ENCODE assay signal across 10 mouse cellular contexts in the genomic region with DNA sequence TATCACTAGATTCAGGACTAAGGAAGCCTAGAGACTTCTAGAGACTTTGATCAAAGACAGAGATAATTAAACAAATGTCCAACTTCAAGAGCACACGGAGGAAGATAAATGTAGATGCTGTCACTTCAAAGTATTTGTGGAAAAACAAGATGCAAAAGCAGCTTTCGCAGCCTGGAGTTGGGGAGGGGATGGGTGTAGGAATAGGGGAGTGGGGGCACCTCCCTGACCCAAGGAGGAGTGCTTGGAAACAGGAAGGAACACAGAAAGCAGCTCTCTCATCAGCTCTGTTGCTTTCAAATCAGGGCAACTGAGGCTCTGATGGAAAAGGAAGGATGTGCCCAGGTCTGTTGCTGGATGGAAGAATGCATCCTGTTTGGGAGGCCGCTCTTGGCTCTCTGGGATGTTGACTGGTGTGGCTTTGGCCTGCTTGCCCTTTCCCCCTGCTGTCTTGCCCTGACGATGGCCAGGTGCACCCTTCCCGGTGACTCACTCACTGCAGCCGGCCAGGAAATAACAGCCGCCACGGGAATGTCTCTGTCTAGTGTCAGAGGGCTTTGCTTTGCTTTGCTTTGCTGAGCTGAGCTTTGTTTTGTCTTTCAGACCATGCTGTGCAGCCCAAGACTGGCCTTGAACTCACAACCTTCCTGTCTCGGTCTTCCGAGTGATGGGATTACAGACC. TPM values are rescaled to one million over a fixed set of nuclear protein-coding genes. Genes with fewer than 3 reads are reported as not detected.
DNase-seq lines count a peak whose midpoint lies in the region; ATAC-seq and TF ChIP-seq lines count a peak whose summit lies in the region.
"Had no signal": no experiment of that assay in that cellular context is flagged by ENCODE, and none has a peak within 500 bp of the region (broad histone marks: within the 10 kb centered on the region; RNA-seq: fewer than 3 reads in every experiment).

No protein-coding gene starts in this region.

- peak; percentile 3; the same call in 1 of the 2 replicates for ATAC-seq in lung, postnatal 0 days
- ATAC-seq in embryonic facial prominence, embryonic 11.5 days (replicated peaks; ENCODE audit: insufficient number of reproducible peaks, low FRiP score, low TSS enrichment, low read depth) = no peak
- ATAC-seq in neural tube, embryonic 15.5 days (ENCODE audit: low FRiP score) = no peak
- no peak for ATAC-seq in granulocyte monocyte progenitor cell, adult 5-6 weeks (replicated peaks; ENCODE audit: poor library complexity, severe bottlenecking)

- H3K4me1 ChIP-seq in heart, adult 2 months (ENCODE audit: control insufficient read depth, insufficient read depth, low read length) = peaks cover 9% of the 10 kb centered on the region
- H3K4me1 ChIP-seq in lung, postnatal 0 days (ENCODE audit: insufficient read depth, low read depth, low read length) = peaks cover 17% of the 10 kb centered on the region
- H3K4me1 ChIP-seq in embryonic facial prominence, embryonic 11.5 days (ENCODE audit: control insufficient read depth, insufficient read depth, low read length) = no peaks in the 10 kb centered on the region
- H3K4me1 ChIP-seq in neural tube, embryonic 15.5 days = peaks cover 14% of the 10 kb centered on the region

- H3K79me2 ChIP-seq in heart, adult 2 months (replicated peaks; ENCODE audit: control insufficient read depth, insufficient read depth, low read length) = no peaks in the 10 kb centered on the region

- peak in 1 of 2 experiments; percentile 26 for DNase-seq in heart, adult 2 months
- DNase-seq in heart, postnatal 14 days = no peak
- DNase-seq in lung, postnatal 0 days (ENCODE audit: low spot score) = peak; percentile 16
- no peak for DNase-seq in lung, adult 18-20 months
- DNase-seq in embryonic facial prominence, embryonic 11.5 days (ENCODE audit: low spot score) = peak; percentile 40
- no peak for DNase-seq in thymus, postnatal 25 days
- DNase-seq: right cerebral cortex, adult 18-20 months had no signal

- TF ChIP-seq POLR2A in heart, adult 2 months (IDR thresholded peaks at IDR 0.05; ENCODE audit: insufficient read depth, low read depth, low read length) = no peak

- peak overlapping the region; percentile 12; the same call in 1 of the 2 replicates for H3K27ac ChIP-seq in heart, adult 2 months
- peak overlapping the region; percentile 76 for H3K27ac ChIP-seq in lung, postnatal 0 days (ENCODE audit: low read length)
- no peak overlapping the region for H3K27ac ChIP-seq in embryonic facial prominence, embryonic 11.5 days (replicated peaks; ENCODE audit: low read depth, low read length)
- H3K27ac ChIP-seq in neural tube, embryonic 15.5 days (replicated peaks) = peak overlapping the region; percentile 7; the same call in 1 of the 2 replicates

- no peaks in the 10 kb centered on the region for H3K27me3 ChIP-seq in heart, adult 2 months (ENCODE audit: control insufficient read depth, insufficient read depth, low read length)
- no peaks in the 10 kb centered on the region for H3K27me3 ChIP-seq in lung, postnatal 0 days (replicated peaks; ENCODE audit: insufficient read depth, low read length)
- H3K27me3 ChIP-seq in embryonic facial prominence, embryonic 11.5 days (ENCODE audit: control insufficient read depth, insufficient read depth, low read length) = no peaks in the 10 kb centered on the region
- H3K27me3 ChIP-seq in neural tube, embryonic 15.5 days (replicated peaks) = no peaks in the 10 kb centered on the region

- no peak overlapping the region for H3K9ac ChIP-seq in heart, adult 2 months (ENCODE audit: low read depth, low read length)
- H3K9ac ChIP-seq in lung, postnatal 0 days (replicated peaks; ENCODE audit: low read depth) = no peak overlapping the region
- no peak overlapping the region for H3K9ac ChIP-seq in embryonic facial prominence, embryonic 11.5 days (replicated peaks; ENCODE audit: low read length)
- H3K9ac ChIP-seq in neural tube, embryonic 15.5 days (replicated peaks) = no peak overlapping the region

- H3K9me3 ChIP-seq in lung, postnatal 0 days (ENCODE audit: low read length) = no peaks in the 10 kb centered on the region
- H3K9me3 ChIP-seq in embryonic facial prominence, embryonic 11.5 days (replicated peaks; ENCODE audit: control insufficient read depth, low read length) = no peaks in the 10 kb centered on the region
- no peaks in the 10 kb centered on the region for H3K9me3 ChIP-seq in neural tube, embryonic 15.5 days (replicated peaks)

- no peaks in the 10 kb centered on the region for H3K36me3 ChIP-seq in heart, adult 2 months (ENCODE audit: control insufficient read depth, insufficient read depth, low read length)
- no peaks in the 10 kb centered on the region for H3K36me3 ChIP-seq in lung, postnatal 0 days (ENCODE audit: insufficient read depth, low read length)
- no peaks in the 10 kb centered on the region for H3K36me3 ChIP-seq in embryonic facial prominence, embryonic 11.5 days (replicated peaks; ENCODE audit: control insufficient read depth, insufficient read depth, low read depth, low read length)
- H3K36me3 ChIP-seq in neural tube, embryonic 15.5 days = no peaks in the 10 kb centered on the region

- no peak for TF ChIP-seq EP300 in heart, adult 2 months (IDR thresholded peaks at IDR 0.05; ENCODE audit: insufficient read depth, low read depth, low read length)
- no peak for TF ChIP-seq EP300 in lung, postnatal 0 days (IDR thresholded peaks at IDR 0.05)

- no peak overlapping the region for H3K4me2 ChIP-seq in lung, postnatal 0 days (replicated peaks; ENCODE audit: low read depth, low read length)
- no peak overlapping the region for H3K4me2 ChIP-seq in embryonic facial prominence, embryonic 11.5 days (ENCODE audit: low read depth, low read length)
- H3K4me2 ChIP-seq in neural tube, embryonic 15.5 days = no peak overlapping the region

- intact Hi-C loops in heart, adult 2 months (cut with DNase I) = no loop called here
- intact Hi-C loops in heart, postnatal 14 days (cut with DNase I) = no loop called here

- no peak for TF ChIP-seq CTCF in heart, adult 2 months (IDR thresholded peaks at IDR 0.05)
- no peak for TF ChIP-seq CTCF in lung, postnatal 0 days (IDR thresholded peaks at IDR 0.05)

- no peak overlapping the region for H3K4me3 ChIP-seq in heart, adult 2 months
- H3K4me3 ChIP-seq in lung, postnatal 0 days (ENCODE audit: low read depth, low read length) = no peak overlapping the region
- H3K4me3 ChIP-seq in embryonic facial prominence, embryonic 11.5 days (ENCODE audit: low read depth, low read length) = no peak overlapping the region
- H3K4me3 ChIP-seq in neural tube, embryonic 15.5 days (replicated peaks) = no peak overlapping the region
- H3K4me3 ChIP-seq: erythroblast, embryonic 14.5 days had no signal

- WGBS in heart, adult 2 months = 36% methylated on average over 10 of the region's 10 CpGs
- 41% methylated on average over 10 of the region's 10 CpGs for WGBS in lung, postnatal 0 days
- 60% methylated on average over 10 of the region's 10 CpGs for WGBS in embryonic facial prominence, embryonic 11.5 days
- 74% methylated on average over 10 of the region's 10 CpGs for WGBS in neural tube, embryonic 15.5 days

RNA-seq across cellular contexts. Expression of a gene that starts 23.8 kb away (rescaled TPM):
- 10 to 100 TPM; 29.7 to 30.3 TPM for total RNA-seq in heart, adult 2 months (2021)
- 19.7 and 37.7 TPM in 2 replicates for polyA plus RNA-seq in heart, adult 2 months (2012; rRNA removed)
- total RNA-seq in heart, postnatal 14 days (2021) = 10 to 100 TPM; 38.7 to 40.2 TPM
- polyA plus RNA-seq in lung, postnatal 0 days (2015; fragmentation: Nextera tagmentation; extraction: Ambion mirVana) = 16.6 and 16.9 TPM in 2 replicates
- 54.4 and 57.4 TPM in 2 replicates for polyA plus RNA-seq in embryonic facial prominence, embryonic 11.5 days (2014; fragmentation: Nextera tagmentation; extraction: Ambion mirVana)
- polyA plus RNA-seq in neural tube, embryonic 15.5 days (2015; fragmentation: Nextera tagmentation; extraction: Ambion mirVana) = 16.3 and 19.0 TPM in 2 replicates
- total RNA-seq in granulocyte monocyte progenitor cell, adult 5-6 weeks (2014; fragmentation: Nextera tagmentation) = 45.7 and 52.0 TPM in 2 replicates
- 27.1 and 28.1 TPM in 2 replicates for total RNA-seq in granulocyte monocyte progenitor cell, adult 5-6 weeks (2017)

Comparison
In these comparisons a context has a peak if more than half of its experiments do, and no peak if none do; other contexts are left out.
1. DNase-seq: peak in lung, postnatal 0 days (single experiment) and embryonic facial prominence, embryonic 11.5 days (single experiment); none in heart, postnatal 14 days (0 of 2), lung, adult 18-20 months (0 of 2) and thymus, postnatal 25 days (single experiment).